Mouse (Mus musculus) C2C12 (cell line): ENCODE results near the gene Gprc5d.
A peak's percentile ranks its signal among the peaks of the same experiment; 100 is the strongest.

Experiments used
- CEBPB ChIP-seq: IDR thresholded peaks from one replicate; pipeline ENCODE4 v1.6.1; 2011; ENCODE audit warnings: low read depth, mild to moderate bottlenecking, control low read depth, moderate library complexity
- CTCF ChIP-seq: IDR thresholded peaks from one replicate; pipeline ENCODE4 v1.5.1; 2011; ENCODE audit not compliant: control insufficient read depth, insufficient read depth, insufficient read length
- MAX ChIP-seq: IDR thresholded peaks from one replicate; pipeline ENCODE4 v1.6.1; 2011; ENCODE audit warnings: mild to moderate bottlenecking, control low read depth
- MYOD1 ChIP-seq: IDR thresholded peaks from one replicate; pipeline ENCODE4 v1.6.1; 2011; ENCODE audit warnings: low read depth; ENCODE audit not compliant: control insufficient read depth, insufficient read length
- MYOG ChIP-seq: IDR thresholded peaks from one replicate; pipeline ENCODE4 v1.6.1; 2011; ENCODE audit not compliant: control insufficient read depth, insufficient read length; ENCODE audit errors: extremely low read depth
- USF1 ChIP-seq: IDR thresholded peaks from one replicate; pipeline ENCODE4 v1.6.1; 2011; ENCODE audit warnings: low read depth, mild to moderate bottlenecking, control low read depth, moderate library complexity

DNA sequence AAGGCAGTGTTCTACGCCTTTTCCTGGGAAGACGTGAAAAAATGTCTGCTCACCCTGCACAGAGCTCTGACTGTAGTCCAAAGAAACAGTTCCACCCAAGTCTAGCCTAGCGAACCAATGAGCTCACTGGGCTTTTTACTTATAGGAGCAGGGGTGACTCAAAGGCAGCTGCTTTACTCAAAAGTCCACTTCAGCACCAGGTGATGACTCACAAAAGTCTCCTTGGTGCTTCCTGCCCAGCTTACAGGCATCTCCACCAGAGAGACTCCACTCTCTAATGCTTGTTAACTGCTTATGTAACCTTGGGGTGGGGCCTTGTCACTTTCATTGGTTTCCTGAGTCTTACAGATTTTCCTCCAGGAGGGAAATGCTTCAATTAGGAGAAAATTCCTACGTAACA lies 57.4 kb downstream of the Gprc5d start:
- TF ChIP-seq MAX (peak; percentile 32), CTCF (no peak), MYOD1 (peak; percentile 55), MYOG (no peak), CEBPB (no peak), USF1 (no peak)
